Mouse (Mus musculus) layer of hippocampus, adult 2 months (tissue): ENCODE measurements around the gene Erc2. TPM values are rescaled to one million over a fixed set of nuclear protein-coding genes. Genes with fewer than 3 reads are reported as not detected.

Experiments used
- DNase-seq, 2 experiments: peaks; one replicate each; pipeline ENCODE4 v3.0.0; 2022; ENCODE audit warnings: low spot score in 2 of 2
- H3K27ac ChIP-seq: fragments of 200-600 bp; 2 replicates; pipeline ENCODE4 v1.8.1; 2022
- H3K4me3 ChIP-seq: fragments of 200-600 bp; 2 replicates; pipeline ENCODE4 v1.8.1; 2022; ENCODE audit warnings: mild to moderate bottlenecking
- CTCF ChIP-seq: fragments of 200-600 bp; conservative IDR thresholded peaks from 2 replicates; pipeline ENCODE4 v1.8.1; 2022; ENCODE audit warnings: antibody characterized with exemption, mild to moderate bottlenecking, moderate library complexity
- total RNA-seq, 2 experiments: library from RNA; stranded (reverse); gene quantifications; 2 replicates each; pipeline ENCODE4 v1.2.3; 2021

The Erc2 gene
- total RNA-seq, 2 experiments from 2014 or later, result 236 to 244 TPM

DNA sequence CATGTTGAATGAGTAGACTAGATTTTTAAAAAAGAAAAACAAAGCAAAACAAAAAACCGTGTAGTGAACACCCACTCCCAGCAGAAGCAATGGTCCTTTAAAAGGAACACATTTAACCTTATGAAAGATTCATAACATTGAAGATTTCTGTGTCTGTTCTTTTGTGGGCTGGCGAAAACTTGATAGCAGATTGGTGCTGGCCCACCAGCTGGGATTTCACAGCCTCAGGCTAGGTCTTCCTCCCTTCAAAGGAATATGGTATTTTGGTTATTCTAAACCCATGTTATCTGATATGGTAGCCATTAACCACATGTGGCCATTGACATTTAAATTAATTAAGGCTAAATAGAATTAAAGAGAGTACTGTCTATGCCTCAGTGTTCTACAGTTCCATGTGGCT is 205.9 kb downstream of the Erc2 start:
- H3K27ac ChIP-seq, result peak overlapping the region; percentile 56
- TF ChIP-seq CTCF, result no peak
- no peak overlapping the region for H3K4me3 ChIP-seq
- no peak for DNase-seq

DNA sequence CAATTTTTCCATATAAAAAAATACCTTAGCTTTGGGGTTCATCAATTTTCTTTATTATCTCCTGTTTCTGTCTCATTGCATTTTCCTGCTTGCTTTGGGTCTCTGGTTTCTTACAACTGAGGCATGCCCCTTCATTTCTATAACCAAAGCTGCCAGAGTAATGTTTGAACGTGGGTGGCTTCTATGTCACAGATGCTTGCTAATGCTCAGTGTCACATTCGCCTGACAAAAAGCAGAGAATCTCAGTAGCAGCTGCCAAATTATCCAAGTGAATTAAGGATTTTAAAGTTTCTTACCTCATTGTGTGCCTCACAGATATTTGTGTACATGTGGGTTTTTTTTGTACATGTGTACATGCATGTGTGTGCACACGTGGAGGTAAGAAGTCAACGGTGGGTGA is 210.0 kb downstream of the Erc2 start:
- peak in 1 of 2 experiments; percentile 63 for DNase-seq
- peak overlapping the region; percentile 77 for H3K27ac ChIP-seq
- TF ChIP-seq CTCF, result no peak
- H3K4me3 ChIP-seq, result no peak overlapping the region

DNA sequence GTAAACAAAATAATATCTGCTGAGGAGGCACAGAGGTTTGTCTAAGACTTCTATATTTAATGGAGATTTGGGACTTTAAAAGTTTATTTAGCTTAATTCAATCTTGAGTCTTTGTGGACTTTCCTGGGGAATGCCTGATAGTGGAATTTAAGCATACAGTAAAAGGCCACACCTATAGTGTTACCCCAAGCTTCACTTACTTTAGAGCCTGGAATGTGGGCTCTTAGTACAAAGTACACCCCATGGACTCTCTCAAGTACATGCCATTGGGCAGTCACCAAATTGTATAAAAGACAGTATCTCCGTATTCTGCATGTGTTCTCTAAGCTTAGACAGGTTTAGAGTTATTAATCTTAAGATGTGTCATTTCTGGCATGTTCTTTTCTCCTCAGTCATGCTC is 213.1 kb downstream of the Erc2 start:
- TF ChIP-seq CTCF, result no peak
- H3K27ac ChIP-seq, result no peak overlapping the region
- no peak for DNase-seq
- no peak overlapping the region for H3K4me3 ChIP-seq

DNA sequence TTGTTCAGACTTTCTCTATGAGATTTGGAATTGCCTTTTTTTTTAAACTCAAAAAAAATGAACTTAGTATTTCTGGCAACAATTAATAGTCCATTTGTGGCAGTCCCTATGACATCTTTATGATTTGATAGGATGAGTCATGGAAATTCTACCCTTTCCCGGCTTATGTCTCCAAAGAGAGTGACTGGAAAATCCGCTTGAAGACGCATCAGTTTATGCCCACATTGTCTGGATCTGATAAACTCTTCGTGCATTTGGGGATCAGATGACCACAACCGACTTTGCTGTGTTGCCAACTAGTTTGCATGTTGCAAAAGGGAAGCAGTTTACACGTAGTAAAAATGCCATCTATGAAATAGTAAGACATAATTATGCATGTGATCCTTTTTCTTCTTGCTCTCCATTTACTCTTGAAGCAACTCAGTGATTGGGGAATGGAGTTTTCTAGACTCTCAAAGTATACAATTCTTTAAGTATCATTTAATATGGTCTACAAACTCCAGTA is 215.4 kb downstream of the Erc2 start:
- TF ChIP-seq CTCF, result no peak
- Histone ChIP-seq H3K27ac (no peak overlapping the region), H3K4me3 (no peak overlapping the region)
- no peak for DNase-seq

DNA sequence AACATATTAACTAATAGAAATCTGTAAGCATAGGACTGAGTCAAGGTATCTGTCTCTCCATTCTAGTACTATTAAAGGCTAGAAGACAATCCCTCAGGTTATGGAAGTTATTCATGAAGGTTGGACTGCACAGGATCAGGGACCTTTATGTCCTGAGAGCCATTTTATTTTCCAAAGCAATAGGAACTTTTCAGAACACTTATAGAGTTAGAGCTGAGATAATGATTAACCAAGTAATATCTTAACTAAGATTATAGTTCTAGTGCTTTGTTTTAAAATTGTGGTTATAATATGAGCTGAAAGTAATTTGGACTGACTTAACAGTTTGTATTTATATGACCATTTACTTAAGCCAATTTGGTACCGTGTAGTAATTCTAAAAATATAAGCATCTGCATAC is 217.9 kb downstream of the Erc2 start:
- DNase-seq, result no peak
- Histone ChIP-seq H3K27ac (no peak overlapping the region), H3K4me3 (no peak overlapping the region)
- TF ChIP-seq CTCF, result no peak

DNA sequence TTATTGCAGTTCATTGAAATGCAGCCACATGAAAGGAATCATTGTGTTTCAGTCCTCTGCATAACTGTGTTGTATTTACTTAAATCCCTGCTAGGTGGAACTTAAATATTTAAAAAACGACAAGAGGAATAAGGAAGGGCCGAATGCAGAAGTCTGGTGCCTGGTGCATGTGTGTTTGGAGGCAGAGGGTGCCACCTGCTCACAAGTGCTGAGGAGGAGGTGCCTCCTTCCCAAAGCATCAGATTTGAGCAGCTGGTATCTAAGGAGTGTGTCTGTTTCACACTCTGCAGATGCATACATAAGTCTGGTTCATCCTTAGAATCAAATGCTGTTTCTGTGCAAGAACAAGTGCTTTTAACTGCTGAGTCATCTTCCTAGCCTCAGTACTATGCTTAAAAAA is 224.6 kb downstream of the Erc2 start:
- TF ChIP-seq CTCF, result no peak
- peak overlapping the region; percentile 79 for H3K27ac ChIP-seq
- peak; percentile 43 to 80 for DNase-seq

DNA sequence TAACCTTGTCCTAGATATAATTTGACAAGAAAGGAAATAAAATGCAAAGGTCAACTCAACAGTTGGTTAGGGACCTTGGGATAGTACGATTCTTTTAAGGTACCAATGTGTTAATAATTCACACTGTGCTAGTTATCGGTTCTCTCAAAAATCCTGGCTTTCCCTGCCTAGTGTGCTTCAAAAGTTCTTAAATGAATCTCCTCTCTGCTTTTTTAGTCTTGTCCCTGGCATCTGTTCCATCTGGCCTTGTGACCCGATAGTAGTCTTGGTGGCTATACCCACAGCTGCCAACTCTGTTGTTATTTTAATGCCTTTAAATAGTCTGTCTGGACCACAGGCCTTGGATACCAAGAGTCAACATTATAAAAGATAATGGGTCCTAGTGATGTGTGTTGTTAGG is 225.1 kb downstream of the Erc2 start:
- H3K27ac ChIP-seq, result peak overlapping the region; percentile 79
- no peak for TF ChIP-seq CTCF
- H3K4me3 ChIP-seq, result no peak overlapping the region
- DNase-seq, result no peak

More for the DNA sequence above, 224.6 kb downstream of the Erc2 start:
- H3K4me3 ChIP-seq, result no peak overlapping the region

DNA sequence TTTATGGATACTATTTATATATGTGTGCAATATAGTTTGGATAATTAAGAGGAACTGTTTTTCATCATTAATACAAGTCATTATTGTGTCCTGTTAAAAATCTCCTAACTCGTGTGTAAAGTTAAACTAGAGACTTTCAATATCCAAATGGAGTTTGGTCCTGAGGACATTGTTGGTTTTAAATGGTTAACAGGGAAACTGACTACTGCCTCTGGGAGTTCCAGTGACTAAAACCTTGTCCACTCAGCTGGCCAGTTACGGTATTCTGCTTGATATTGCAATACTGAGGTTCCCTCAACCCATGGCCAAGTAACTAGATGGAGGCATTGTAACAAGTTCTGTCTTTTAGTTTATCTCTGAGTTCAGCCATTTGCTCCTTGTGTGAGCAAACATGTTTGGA is 229.0 kb downstream of the Erc2 start:
- TF ChIP-seq CTCF, result no peak
- H3K27ac ChIP-seq, result no peak overlapping the region
- DNase-seq, result no peak
- no peak overlapping the region for H3K4me3 ChIP-seq

DNA sequence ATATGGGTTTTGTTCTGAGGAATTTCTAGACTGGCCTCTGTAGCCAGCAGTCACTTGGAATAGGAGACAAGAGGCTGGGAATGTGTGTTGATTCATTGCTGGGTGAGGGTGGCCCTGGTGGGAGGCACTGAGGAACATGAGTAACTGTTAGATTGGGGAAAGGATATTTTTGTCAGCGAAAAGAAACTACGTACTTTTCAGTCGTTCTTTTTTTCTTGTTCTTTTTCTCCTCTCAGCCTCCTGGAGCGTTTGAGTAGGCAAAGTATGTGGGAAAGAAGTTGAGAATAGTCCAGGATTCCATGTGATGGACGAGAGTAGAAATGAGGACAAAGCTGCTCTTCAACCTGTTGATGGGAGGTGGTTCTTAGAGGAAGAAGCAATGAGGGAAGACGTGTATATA is 230.4 kb downstream of the Erc2 start:
- Histone ChIP-seq H3K4me3 (no peak overlapping the region), H3K27ac (peak overlapping the region; percentile 62)
- DNase-seq, result no peak
- no peak for TF ChIP-seq CTCF

DNA sequence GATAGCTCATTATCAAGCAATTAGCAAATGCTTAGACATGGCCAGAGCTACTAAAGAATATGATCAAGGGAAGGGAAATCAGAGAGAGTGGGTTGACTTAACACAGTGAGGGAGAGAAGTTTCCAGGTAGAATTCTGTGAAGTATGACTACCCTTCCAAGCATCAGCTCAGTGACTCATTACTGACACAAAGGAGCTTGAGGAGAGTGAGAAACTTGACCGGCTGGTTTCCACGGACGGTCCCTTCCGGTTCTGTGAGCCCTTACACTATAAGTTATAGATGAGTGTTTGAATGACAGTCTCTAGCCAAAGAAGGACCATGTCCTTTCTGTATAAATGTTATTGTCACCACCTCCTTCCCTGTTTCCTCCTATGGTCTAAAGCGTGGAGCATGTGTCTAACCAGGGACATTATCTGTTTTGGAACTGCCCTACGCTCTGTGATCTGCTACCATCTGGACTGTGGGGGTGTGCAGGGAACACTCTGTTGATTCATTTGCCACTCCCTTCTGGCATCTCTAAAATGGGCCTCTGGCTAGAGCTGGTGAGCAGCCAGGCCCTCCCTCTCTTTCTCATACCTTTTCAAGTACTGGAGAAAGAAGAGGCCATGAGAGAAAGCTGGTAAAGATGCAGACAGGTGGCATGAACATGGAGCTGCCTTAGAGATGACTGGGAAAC is 238.3 kb downstream of the Erc2 start:
- DNase-seq, result peak; percentile 76 to 83
- H3K27ac ChIP-seq, result peak overlapping the region; percentile 89
- TF ChIP-seq CTCF, result no peak
- no peak overlapping the region for H3K4me3 ChIP-seq

DNA sequence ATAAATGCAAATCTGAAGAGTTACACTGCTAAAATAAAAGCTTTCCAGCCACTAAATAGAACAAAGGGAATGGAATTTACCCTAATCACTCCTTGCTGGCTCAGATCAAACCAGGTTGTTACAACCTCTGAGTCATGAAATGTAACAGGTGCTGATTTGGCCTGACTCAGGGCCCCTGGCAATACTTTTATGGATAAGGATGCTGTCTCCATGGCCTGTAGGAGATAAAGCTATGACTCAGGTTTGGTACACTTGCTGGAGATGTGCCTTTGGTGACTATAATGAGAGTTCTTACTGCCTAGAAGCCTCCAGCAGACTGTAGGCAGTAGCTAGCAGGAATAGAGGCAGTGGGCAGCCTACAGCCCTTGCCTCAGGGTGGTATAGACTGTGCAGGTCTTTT is 240.1 kb downstream of the Erc2 start:
- DNase-seq, result no peak
- no peak for TF ChIP-seq CTCF
- H3K27ac ChIP-seq, result peak overlapping the region; percentile 89
- no peak overlapping the region for H3K4me3 ChIP-seq

DNA sequence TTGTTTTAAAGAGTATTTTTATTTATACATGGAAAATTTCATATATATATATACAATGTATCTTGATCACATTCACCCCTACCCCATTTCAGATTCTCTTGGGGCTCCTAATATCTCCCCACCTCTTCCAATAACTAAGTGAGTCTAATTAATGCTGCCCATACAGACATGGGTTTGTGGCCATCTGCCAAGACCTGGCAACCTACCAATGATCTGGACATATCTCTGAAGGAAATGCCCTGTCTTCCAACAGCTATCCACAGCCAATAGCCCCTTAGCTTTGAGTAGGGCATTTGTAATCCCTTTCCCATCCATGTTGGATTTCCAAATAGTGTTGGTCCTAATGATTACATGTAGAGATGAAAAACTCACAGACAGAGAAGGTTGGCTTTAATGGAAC is 245.2 kb downstream of the Erc2 start:
- Histone ChIP-seq H3K4me3 (no peak overlapping the region), H3K27ac (no peak overlapping the region)
- no peak for TF ChIP-seq CTCF
- DNase-seq, result no peak

DNA sequence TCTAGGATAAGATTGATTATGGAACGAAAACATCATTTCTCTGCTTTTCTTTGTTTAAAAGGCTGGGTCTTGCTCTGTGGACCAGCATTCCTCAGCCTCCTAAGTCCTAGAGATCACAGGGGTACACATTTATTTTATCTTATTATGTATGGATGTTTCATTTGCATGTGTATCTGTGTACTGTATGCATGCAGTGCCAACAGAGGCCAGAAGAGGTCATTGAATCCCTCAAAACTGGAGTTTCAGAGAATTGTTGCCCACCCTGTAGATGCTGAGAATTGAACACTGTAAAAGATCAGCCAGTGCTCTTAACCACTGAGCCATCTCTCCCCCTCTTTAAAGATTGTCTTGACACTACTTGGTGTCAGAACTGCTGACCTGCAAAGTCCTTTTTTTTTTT is 251.4 kb downstream of the Erc2 start:
- Histone ChIP-seq H3K4me3 (no peak overlapping the region), H3K27ac (no peak overlapping the region)
- no peak for DNase-seq
- TF ChIP-seq CTCF, result peak; percentile 59

DNA sequence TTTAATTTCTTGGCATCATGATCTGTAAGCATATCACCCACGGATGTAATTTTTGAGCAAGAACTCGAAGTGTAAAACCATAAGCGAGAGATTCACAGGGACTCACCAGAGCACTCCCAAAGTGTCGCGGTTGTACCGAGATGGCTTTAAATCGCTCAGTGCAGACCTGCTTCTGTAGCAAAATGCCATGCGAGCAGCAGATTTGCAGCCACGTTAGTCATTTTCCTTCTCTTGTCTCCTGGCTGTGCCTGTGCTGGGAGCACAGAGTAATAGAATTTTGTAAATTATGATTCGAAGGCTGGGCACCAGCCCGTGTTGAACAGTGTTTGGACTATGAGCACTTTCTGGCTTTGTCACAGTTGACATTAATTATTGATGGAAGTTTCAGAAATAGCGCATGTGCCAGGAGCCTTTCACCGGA is 253.8 kb downstream of the Erc2 start:
- peak overlapping the region; percentile 64 for H3K4me3 ChIP-seq
- no peak for TF ChIP-seq CTCF
- DNase-seq, result peak in 1 of 2 experiments; percentile 52
- peak overlapping the region; percentile 89 for H3K27ac ChIP-seq
